9 mouse cellular contexts compared by ENCODE assay signal in the genomic region with DNA sequence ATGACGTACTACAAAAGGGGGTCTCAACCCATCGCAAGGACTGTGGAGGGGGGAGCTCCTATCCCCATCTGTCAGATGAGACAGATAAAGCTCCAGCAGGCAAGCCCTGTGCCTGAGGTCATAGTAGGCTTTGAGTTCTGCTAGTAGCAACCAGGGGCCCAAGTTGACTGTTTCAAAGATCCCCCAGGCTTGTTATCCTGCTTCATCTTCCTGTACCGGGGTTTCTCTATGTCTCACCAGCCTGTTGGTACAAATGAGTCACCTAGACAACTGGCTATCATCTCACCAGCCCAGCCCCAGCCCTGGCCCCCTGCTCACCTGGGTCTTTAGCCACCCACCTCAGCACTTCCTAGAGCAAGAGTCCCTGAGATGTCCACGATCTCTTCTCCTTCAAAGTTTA.
"Had no signal": no experiment of that assay in that cellular context is flagged by ENCODE, and none has a peak within 500 bp of the region (broad histone marks: within the 10 kb centered on the region; RNA-seq: fewer than 3 reads in every experiment).

No protein-coding gene starts in this region.

- DNase-seq: lung, adult 18-20 months; lung, embryonic 14.5 days; lung, postnatal 10 days; lung, postnatal 4 days; midbrain, embryonic 14.5 days; right cerebral cortex, postnatal 14 days; thymus, adult 2 months; thymus, postnatal 25 days; thymus, postnatal 4 days had no signal
